Mouse (Mus musculus) liver, postnatal 0 days (tissue): ENCODE data around the gene Cfap97d2. TPM values are rescaled to one million over a fixed set of nuclear protein-coding genes. Genes with fewer than 3 reads are reported as not detected.

Experiments used
- ATAC-seq: fragments of 200-750 bp; cut with Nextera tagmentation; 2 replicates; pipeline ENCODE4 v1.8.0; 2017; ENCODE audit warnings: mild to moderate bottlenecking, moderate library complexity
- DNase-seq: peaks from one replicate; pipeline ENCODE4 v3.0.0-alpha.2; 2016
- H3K27ac ChIP-seq: fragments of 300-500 bp; sonication (generic); 2 replicates; pipeline ENCODE4 v1.5.1; 2014; ENCODE audit warnings: antibody characterized with exemption, moderate library complexity, mild to moderate bottlenecking, low read depth
- H3K27me3 ChIP-seq: fragments of 300-500 bp; sonication (generic); 2 replicates; pipeline ENCODE4 v1.6.1; 2014; ENCODE audit warnings: low read length, control low read depth, mixed read lengths; ENCODE audit not compliant: insufficient read depth
- H3K36me3 ChIP-seq: fragments of 300-500 bp; sonication (generic); replicated peaks from 2 replicates; pipeline ENCODE4 v1.6.1; 2014; ENCODE audit warnings: mild to moderate bottlenecking, control low read depth, low read length, moderate library complexity, mixed read lengths; ENCODE audit not compliant: insufficient read depth
- H3K4me1 ChIP-seq: fragments of 300-500 bp; sonication (generic); 2 replicates; pipeline ENCODE4 v1.6.1; 2014; ENCODE audit warnings: antibody characterized with exemption, mild to moderate bottlenecking, control low read depth; ENCODE audit not compliant: insufficient read depth
- H3K4me2 ChIP-seq: fragments of 300-500 bp; sonication (generic); 2 replicates; pipeline ENCODE4 v1.6.1; 2014; ENCODE audit warnings: low read depth, mild to moderate bottlenecking, low read length, moderate library complexity, mixed read lengths
- H3K4me3 ChIP-seq: fragments of 300-500 bp; sonication (generic); 2 replicates; pipeline ENCODE4 v1.5.1; 2014; ENCODE audit warnings: low read depth, low read length
- H3K9ac ChIP-seq: fragments of 300-500 bp; sonication (generic); replicated peaks from 2 replicates; pipeline ENCODE4 v1.6.1; 2014; ENCODE audit warnings: mild to moderate bottlenecking, moderate library complexity
- H3K9me3 ChIP-seq: fragments of 300-500 bp; sonication (generic); 2 replicates; pipeline ENCODE4 v1.6.1; 2016; ENCODE audit warnings: mild to moderate bottlenecking, control low read depth, low read length, mixed read lengths
- CTCF ChIP-seq: sonication (generic); IDR thresholded peaks from 2 replicates; pipeline ENCODE4 v1.5.1; 2016; ENCODE audit warnings: antibody characterized with exemption, low read depth
- EP300 ChIP-seq: IDR thresholded peaks from 2 replicates; pipeline ENCODE4 v1.6.1; 2016; ENCODE audit warnings: antibody characterized with exemption, low read depth, mild to moderate bottlenecking
- WGBS: fragments of 180-500 bp; shearing (Covaris S2); extraction: QIAGEN DNeasy Blood & Tissue Kit; methylation state at CpG from one replicate; pipeline ENCODE4 v1.1.7; 2014; ENCODE audit not compliant: insufficient replicate concordance; 5-methylcytosine and 5-hydroxymethylcytosine counted together
- polyA plus RNA-seq: library from polyadenylated mRNA; unstranded; fragments of >200 nt; fragmentation: Nextera tagmentation; extraction: Ambion mirVana; gene quantifications from 2 replicates; pipeline ENCODE4 v1.2.1, GENCODE M21; 2015

Gene Cfap97d2
- polyA plus RNA-seq, 1 experiment from 2014 or later: not detected

- TF ChIP-seq CTCF (no peak), EP300 (no peak)
- DNase-seq (no peak), ATAC-seq (no peak)
- 0 out of 2 replicates have a peak, but pooled peaks cover under 1% of the 10 kb centered on the region for H3K27me3 ChIP-seq
- H3K4me2 ChIP-seq: no peak overlapping the region
- H3K4me1 ChIP-seq: peaks cover 3% of the 10 kb centered on the region; the same call in 1 of the 2 replicates
- no peak overlapping the region for H3K27ac ChIP-seq
- no peak overlapping the region for H3K4me3 ChIP-seq
- no peaks in the 10 kb centered on the region for H3K9me3 ChIP-seq
- H3K36me3 ChIP-seq: no peaks in the 10 kb centered on the region
- WGBS: 33% methylated on average over 7 of the region's 7 CpGs
- no peak overlapping the region for H3K9ac ChIP-seq
Measured at GRCm38 (mm10) chr8:13684131-13684530, 21.6 kb upstream of the Cfap97d2 start.

DNA sequence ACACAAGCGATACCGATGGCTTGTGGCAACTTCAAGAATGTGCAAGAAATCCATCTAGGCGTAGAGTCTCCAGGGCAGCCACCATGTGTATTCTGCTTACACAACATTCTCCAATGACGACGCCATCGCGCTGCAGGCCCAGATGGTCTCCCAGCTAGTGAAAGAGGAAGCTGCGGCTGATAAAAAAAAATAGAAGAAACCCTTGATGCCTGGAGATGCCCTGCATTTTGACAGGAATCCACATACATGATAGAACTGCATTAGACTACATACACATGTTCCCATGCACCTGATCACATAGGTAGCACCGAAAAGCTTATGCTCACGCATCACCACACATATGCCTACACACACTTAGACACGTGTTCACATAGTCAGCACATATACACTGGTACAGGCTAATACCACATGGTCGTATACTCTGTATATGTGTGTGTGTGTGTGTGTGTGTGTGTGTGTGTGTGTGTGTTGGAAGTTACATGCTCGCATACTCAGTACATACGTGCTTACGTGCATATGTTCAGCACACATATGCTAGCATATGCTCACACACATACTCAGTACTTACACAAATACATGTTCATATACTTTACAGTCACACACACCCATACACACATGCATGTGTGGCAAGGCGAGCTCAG is 19.9 kb upstream of the Cfap97d2 start:
- Histone ChIP-seq H3K27me3 (no peaks in the 10 kb centered on the region), H3K36me3 (no peaks in the 10 kb centered on the region), H3K9me3 (no peaks in the 10 kb centered on the region), H3K4me1 (peaks cover 3% of the 10 kb centered on the region; the same call in 1 of the 2 replicates), H3K4me3 (no peak overlapping the region), H3K9ac (no peak overlapping the region), H3K4me2 (no peak overlapping the region), H3K27ac (0 out of 2 replicates have a peak overlapping the region, but pooled peaks have one; percentile 16)
- whole genome bisulfite sequencing: 51% methylated on average over 16 of the region's 16 CpGs
- TF ChIP-seq EP300 (no peak), CTCF (no peak)
- ATAC-seq (peak; percentile 47; the same call in 1 of the 2 replicates), DNase-seq (peak; percentile 54)

DNA sequence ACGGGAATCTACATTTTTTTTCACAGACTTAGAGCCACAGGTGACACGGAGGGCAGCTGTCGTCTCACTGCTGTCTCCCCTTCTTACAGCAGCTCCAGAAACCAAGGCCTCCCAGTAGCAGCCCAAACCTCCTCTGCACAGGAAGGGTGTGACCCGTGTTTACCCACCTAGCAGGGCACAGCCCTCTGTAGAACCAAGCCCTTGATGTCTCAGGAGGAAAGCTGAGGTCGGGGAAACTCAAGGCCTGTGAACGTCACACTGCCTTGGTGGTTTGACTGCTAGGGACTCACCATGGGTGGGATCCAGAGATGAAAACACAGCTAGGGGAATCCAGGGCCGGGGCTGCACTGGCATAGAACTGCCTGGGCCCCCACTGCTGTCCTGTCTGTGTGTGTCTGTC is 19.3 kb upstream of the Cfap97d2 start:
- no peaks in the 10 kb centered on the region for H3K9me3 ChIP-seq
- H3K36me3 ChIP-seq: no peaks in the 10 kb centered on the region
- 43% methylated on average over 7 of the region's 7 CpGs for WGBS
- DNase-seq: no peak
- H3K4me2 ChIP-seq: no peak overlapping the region
- no peak for TF ChIP-seq EP300
- no peak for TF ChIP-seq CTCF
- H3K27ac ChIP-seq: 0 out of 2 replicates have a peak overlapping the region, but pooled peaks have one; percentile 16
- no peak overlapping the region for H3K4me3 ChIP-seq
- no peak for ATAC-seq
- H3K4me1 ChIP-seq: peaks cover 3% of the 10 kb centered on the region; the same call in 1 of the 2 replicates
- H3K27me3 ChIP-seq: no peaks in the 10 kb centered on the region
- no peak overlapping the region for H3K9ac ChIP-seq

GRCm38 (mm10) chr8:13687101-13687717 is 18.5 kb upstream of the Cfap97d2 start:
- H3K9ac ChIP-seq: no peak overlapping the region
- H3K4me1 ChIP-seq: peaks cover 3% of the 10 kb centered on the region; the same call in 1 of the 2 replicates
- H3K36me3 ChIP-seq: no peaks in the 10 kb centered on the region
- H3K9me3 ChIP-seq: no peaks in the 10 kb centered on the region
- WGBS: 90% methylated on average over 8 of the region's 8 CpGs
- ATAC-seq (no peak), DNase-seq (no peak)
- TF ChIP-seq CTCF (peak; percentile 39; the same call in 1 of the 2 replicates), EP300 (no peak)
- H3K27ac ChIP-seq: no peak overlapping the region
- H3K27me3 ChIP-seq: no peaks in the 10 kb centered on the region
- no peak overlapping the region for H3K4me3 ChIP-seq
- no peak overlapping the region for H3K4me2 ChIP-seq

GRCm38 (mm10) chr8:13687941-13688340 is 17.7 kb upstream of the Cfap97d2 start:
- Histone ChIP-seq H3K4me3 (no peak overlapping the region), H3K4me2 (no peak overlapping the region), H3K27ac (0 out of 2 replicates have a peak overlapping the region, but pooled peaks have one; percentile 29), H3K36me3 (no peaks in the 10 kb centered on the region), H3K9ac (no peak overlapping the region), H3K4me1 (peaks cover 3% of the 10 kb centered on the region; the same call in 1 of the 2 replicates), H3K27me3 (no peaks in the 10 kb centered on the region), H3K9me3 (no peaks in the 10 kb centered on the region)
- DNase-seq: no peak
- no peak for ATAC-seq
- 59% methylated on average over 4 of the region's 4 CpGs for WGBS
- TF ChIP-seq CTCF (peak; percentile 43), EP300 (no peak)

DNA sequence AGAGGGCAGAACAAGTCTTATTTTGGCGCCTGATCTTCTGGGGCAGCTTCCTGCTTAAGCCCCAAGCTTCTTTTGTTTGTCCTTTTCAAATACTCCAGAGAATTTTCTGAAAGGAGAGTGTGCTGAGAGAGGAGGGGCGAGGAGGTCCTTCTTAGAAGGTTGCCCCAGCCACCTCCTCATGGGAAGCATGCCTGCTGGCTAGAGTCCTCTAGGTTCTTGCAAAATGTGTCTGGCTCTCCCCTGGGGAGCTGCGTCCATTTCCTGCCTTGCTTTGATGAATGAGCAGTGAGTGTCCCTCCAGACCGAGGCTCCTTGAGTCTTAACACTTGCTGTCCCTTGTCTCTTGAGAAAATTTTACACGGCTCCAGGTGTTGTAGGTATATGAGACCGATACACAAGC is 17.2 kb upstream of the Cfap97d2 start:
- no peak overlapping the region for H3K4me2 ChIP-seq
- no peak overlapping the region for H3K9ac ChIP-seq
- no peaks in the 10 kb centered on the region for H3K36me3 ChIP-seq
- TF ChIP-seq EP300 (no peak), CTCF (no peak)
- 0 out of 2 replicates have a peak overlapping the region, but pooled peaks have one; percentile 29 for H3K27ac ChIP-seq
- H3K27me3 ChIP-seq: no peaks in the 10 kb centered on the region
- peaks cover 3% of the 10 kb centered on the region; the same call in 1 of the 2 replicates for H3K4me1 ChIP-seq
- DNase-seq (no peak), ATAC-seq (no peak)
- no peak overlapping the region for H3K4me3 ChIP-seq
- no peaks in the 10 kb centered on the region for H3K9me3 ChIP-seq
- 49% methylated on average over 6 of the region's 6 CpGs for WGBS
